Mouse (Mus musculus): ENCODE measurements at regions not wholly inside any gene's neighbourhood (a gene's known extent, or its start where the extent isn't known, plus 50 kb on each side); places are given as distances from the start of the nearest gene placed in this dataset.

- TF ChIP-seq GATA1 (IDR thresholded peaks at IDR 0.05; ENCODE audit: borderline replicate concordance, low read length): no peak
- no peak for TF ChIP-seq FLI1 (IDR thresholded peaks at IDR 0.05; ENCODE audit: low read length)
These were observed 135.8 kb upstream of the Mb21d2 start for GRCm38 (mm10) chr16:29065097-29065785.
